In genomic region chr10:100865501-100866181, GRCm38 (mm10) we compare ENCODE assay signal across 11 mouse cellular contexts.
DNase-seq lines count a peak whose midpoint lies in the region; ATAC-seq and TF ChIP-seq lines count a peak whose summit lies in the region.
"Had no signal": no experiment of that assay in that cellular context is flagged by ENCODE, and none has a peak within 500 bp of the region (broad histone marks: within the 10 kb centered on the region; RNA-seq: fewer than 3 reads in every experiment).

No protein-coding gene starts in this region.

- H3K36me3 ChIP-seq in hindbrain, embryonic 14.5 days (replicated peaks; ENCODE audit: control insufficient read depth, insufficient read depth) = no peaks in the 10 kb centered on the region
- H3K36me3 ChIP-seq in midbrain, embryonic 14.5 days (ENCODE audit: control insufficient read depth, insufficient read depth, low read length) = no peaks in the 10 kb centered on the region
- no peaks in the 10 kb centered on the region for H3K36me3 ChIP-seq in intestine, embryonic 16.5 days (ENCODE audit: control insufficient read depth, insufficient read depth, low read length)
- H3K36me3 ChIP-seq: heart, embryonic 12.5 days had no signal

- no peak for TF ChIP-seq CTCF in gastrocnemius, adult 2 months (IDR thresholded peaks at IDR 0.05)

- no peak overlapping the region for H3K4me3 ChIP-seq in hindbrain, embryonic 14.5 days (replicated peaks; ENCODE audit: low read length)
- H3K4me3 ChIP-seq in midbrain, embryonic 14.5 days (replicated peaks; ENCODE audit: low read depth, low read length) = peak overlapping the region; percentile 5; the same call in 1 of the 2 replicates
- H3K4me3 ChIP-seq in intestine, embryonic 16.5 days (ENCODE audit: low read length) = no peak overlapping the region
- H3K4me3 ChIP-seq in gastrocnemius, adult 2 months = no peak overlapping the region
- H3K4me3 ChIP-seq: heart, embryonic 12.5 days had no signal

- H3K9me3 ChIP-seq in hindbrain, embryonic 14.5 days (ENCODE audit: control insufficient read depth, low read length) = no peaks in the 10 kb centered on the region
- H3K9me3 ChIP-seq in midbrain, embryonic 14.5 days (ENCODE audit: control insufficient read depth, low read length) = no peaks in the 10 kb centered on the region
- H3K9me3 ChIP-seq in intestine, embryonic 16.5 days (ENCODE audit: control insufficient read depth, low read length) = no peaks in the 10 kb centered on the region
- H3K9me3 ChIP-seq: heart, embryonic 12.5 days had no signal

- peak; percentile 91 for ATAC-seq in hindbrain, embryonic 14.5 days (ENCODE audit: low FRiP score)
- ATAC-seq in midbrain, embryonic 14.5 days (ENCODE audit: low FRiP score, low TSS enrichment) = peak; percentile 89
- no peak for ATAC-seq in intestine, embryonic 16.5 days

- H3K27me3 ChIP-seq in hindbrain, embryonic 14.5 days (ENCODE audit: control insufficient read depth, insufficient read depth, low read length) = no peaks in the 10 kb centered on the region
- no peaks in the 10 kb centered on the region for H3K27me3 ChIP-seq in midbrain, embryonic 14.5 days (ENCODE audit: control insufficient read depth, insufficient read depth, low read length)
- H3K27me3 ChIP-seq in intestine, embryonic 16.5 days (replicated peaks; ENCODE audit: control insufficient read depth, insufficient read depth, low read length) = no peaks in the 10 kb centered on the region
- H3K27me3 ChIP-seq: heart, embryonic 12.5 days had no signal

- H3K4me2 ChIP-seq in hindbrain, embryonic 14.5 days (replicated peaks) = peak overlapping the region; percentile 22; the same call in 1 of the 2 replicates
- peak overlapping the region; percentile 35 for H3K4me2 ChIP-seq in midbrain, embryonic 14.5 days (ENCODE audit: low read length)
- H3K4me2 ChIP-seq in intestine, embryonic 16.5 days (ENCODE audit: low read depth, low read length) = no peak overlapping the region
- H3K4me2 ChIP-seq: heart, embryonic 12.5 days had no signal

- intact Hi-C loops in gastrocnemius, adult 2 months (cut with DNase I) = no loop called here

- no peak overlapping the region for H3K9ac ChIP-seq in hindbrain, embryonic 14.5 days
- H3K9ac ChIP-seq in midbrain, embryonic 14.5 days (replicated peaks; ENCODE audit: low read length) = peak overlapping the region; percentile 16; the same call in 1 of the 2 replicates
- no peak overlapping the region for H3K9ac ChIP-seq in intestine, embryonic 16.5 days (ENCODE audit: low read depth, low read length)
- H3K9ac ChIP-seq: heart, embryonic 12.5 days had no signal

- DNase-seq in right cerebral cortex, adult 18-20 months = peak; percentile 30
- no peak for DNase-seq in right cerebral cortex, postnatal 25 days
- peak; percentile 83 for DNase-seq in hindbrain, embryonic 14.5 days (ENCODE audit: low spot score)
- peak; percentile 89 for DNase-seq in midbrain, embryonic 14.5 days
- DNase-seq in heart, adult 9 months (ENCODE audit: low spot score in 2 of 2) = no peak
- DNase-seq in adrenal gland, postnatal 25 days = no peak
- DNase-seq in gastrocnemius, adult 2 months = no peak
- DNase-seq: adrenal gland, adult 2 months; lung, postnatal 14 days had no signal

- 7% methylated on average over 6 of the region's 6 CpGs for WGBS in hindbrain, embryonic 14.5 days
- 4% methylated on average over 6 of the region's 6 CpGs for WGBS in midbrain, embryonic 14.5 days
- WGBS in intestine, embryonic 16.5 days = 36% methylated on average over 6 of the region's 6 CpGs

- peaks cover 10% of the 10 kb centered on the region for H3K4me1 ChIP-seq in hindbrain, embryonic 14.5 days (replicated peaks; ENCODE audit: control insufficient read depth, insufficient read depth, low read length)
- H3K4me1 ChIP-seq in midbrain, embryonic 14.5 days (ENCODE audit: control insufficient read depth, insufficient read depth, low read length) = peaks cover 13% of the 10 kb centered on the region; the same call in 1 of the 2 replicates
- no peaks in the 10 kb centered on the region for H3K4me1 ChIP-seq in intestine, embryonic 16.5 days (ENCODE audit: control insufficient read depth, insufficient read depth, low read length)
- H3K4me1 ChIP-seq: heart, embryonic 12.5 days had no signal

- H3K27ac ChIP-seq in hindbrain, embryonic 14.5 days = peak overlapping the region; percentile 38; the same call in 1 of the 2 replicates
- peak overlapping the region; percentile 49; the same call in 1 of the 2 replicates for H3K27ac ChIP-seq in midbrain, embryonic 14.5 days (replicated peaks; ENCODE audit: low read depth, low read length)
- no peak overlapping the region for H3K27ac ChIP-seq in intestine, embryonic 16.5 days (ENCODE audit: low read length)
- no peak overlapping the region for H3K27ac ChIP-seq in gastrocnemius, adult 2 months

Comparison
In these comparisons a context has a peak if more than half of its experiments do, and no peak if none do; other contexts are left out.
1. DNase-seq: peak in right cerebral cortex, adult 18-20 months (single experiment), hindbrain, embryonic 14.5 days (single experiment) and midbrain, embryonic 14.5 days (single experiment); none in right cerebral cortex, postnatal 25 days (single experiment), heart, adult 9 months (0 of 2), adrenal gland, postnatal 25 days (single experiment) and gastrocnemius, adult 2 months (single experiment).
2. H3K27ac ChIP-seq: peak in hindbrain, embryonic 14.5 days (single experiment) and midbrain, embryonic 14.5 days (single experiment); none in intestine, embryonic 16.5 days (single experiment) and gastrocnemius, adult 2 months (single experiment).